Mouse (Mus musculus) lung, postnatal 0 days (tissue): ENCODE measurements at regions not wholly inside any gene's neighbourhood (a gene's known extent, or its start where the extent isn't known, plus 50 kb on each side); places are given as distances from the start of the nearest gene placed in this dataset.

Source experiments
- CTCF ChIP-seq: IDR thresholded peaks from 2 replicates; pipeline ENCODE4 v1.5.1; 2016; ENCODE audit warnings: antibody characterized with exemption, mild to moderate bottlenecking
- EP300 ChIP-seq: IDR thresholded peaks from 2 replicates; pipeline ENCODE4 v1.6.1; 2016; ENCODE audit warnings: antibody characterized with exemption, mild to moderate bottlenecking, control low read depth

GRCm38 (mm10) chr16:8117543-8118167, 307.3 kb downstream of the Tmem114 start:
- TF ChIP-seq EP300 (no peak), CTCF (no peak)
